Mouse (Mus musculus) kidney, adult 11 months (tissue): Measurements from ENCODE around the gene Cap1.
"Not testable (repeated sequence)": the region's sequence is repeated elsewhere in the genome, so short reads cannot be mapped to it uniquely, and the experiment has no call there.

Experiments
- DNase-seq: peaks from one replicate; pipeline ENCODE4 v3.0.0; 2022

The Cap1 gene

GRCm38 (mm10) chr4:122836403-122836775 lies 49.5 kb downstream of the Cap1 start:
- no peak for DNase-seq

- DNase-seq = peak; percentile 83
Measured at GRCm38 (mm10) chr4:122835530-122836402, 50.1 kb downstream of the Cap1 start, which contains the start of gene Ppt1. TSS of gene Ppt1 (plus strand) at chr4:122836242.

GRCm38 (mm10) chr4:122831888-122832287 lies 54.0 kb downstream of the Cap1 start:
- DNase-seq = no peak

- DNase-seq = no peak
Measured at GRCm38 (mm10) chr4:122829339-122829738, 56.5 kb downstream of the Cap1 start.

- DNase-seq = no peak
Measured at GRCm38 (mm10) chr4:122827651-122828050, 58.2 kb downstream of the Cap1 start.

- not testable (repeated sequence) for DNase-seq
Measured at GRCm38 (mm10) chr4:122820941-122821340, 64.9 kb downstream of the Cap1 start.

- DNase-seq = no peak
Measured at GRCm38 (mm10) chr4:122816202-122816601, 69.7 kb downstream of the Cap1 start.

- no peak for DNase-seq
Measured at GRCm38 (mm10) chr4:122811824-122812223, 74.0 kb downstream of the Cap1 start.

- no peak for DNase-seq
Measured at GRCm38 (mm10) chr4:122811180-122811579, 74.7 kb downstream of the Cap1 start.
